13 mouse cellular contexts compared by ENCODE assay signal in the genomic region with DNA sequence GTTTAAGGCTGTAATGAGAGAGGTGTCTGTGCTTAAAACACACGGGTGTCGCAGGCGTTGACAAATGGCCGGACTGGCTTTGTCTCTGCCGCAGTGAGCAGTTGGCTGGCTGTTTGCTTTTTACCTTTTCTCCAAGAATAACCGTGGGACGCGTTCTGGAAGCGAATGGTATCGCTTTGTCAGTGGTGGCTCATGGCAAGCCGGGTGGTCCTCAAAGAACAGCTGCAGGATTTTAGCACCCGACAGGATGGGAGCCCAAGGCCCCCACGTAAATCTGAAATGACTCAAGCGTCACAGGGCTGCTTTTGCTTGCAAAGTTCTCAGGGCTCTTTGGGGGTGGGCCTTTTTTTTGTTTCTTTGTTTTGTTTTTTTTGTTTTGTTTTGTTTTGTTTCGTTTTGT.
A peak's percentile ranks its signal among the peaks of the same experiment; 100 is the strongest.
DNase-seq lines count a peak whose midpoint lies in the region; ATAC-seq and TF ChIP-seq lines count a peak whose summit lies in the region.
"Had no signal": no experiment of that assay in that cellular context is flagged by ENCODE, and none has a peak within 500 bp of the region (broad histone marks: within the 10 kb centered on the region; RNA-seq: fewer than 3 reads in every experiment).

No protein-coding gene starts in this region.

- H3K27me3 ChIP-seq in embryonic facial prominence, embryonic 11.5 days (ENCODE audit: control insufficient read depth, insufficient read depth, low read length), result no peaks in the 10 kb centered on the region
- no peaks in the 10 kb centered on the region for H3K27me3 ChIP-seq in embryonic facial prominence, embryonic 10.5 days (replicated peaks; ENCODE audit: low read depth, poor library complexity, severe bottlenecking)
- no peaks in the 10 kb centered on the region for H3K27me3 ChIP-seq in midbrain, embryonic 16.5 days (ENCODE audit: control insufficient read depth, insufficient read depth, low read depth, low read length)
- H3K27me3 ChIP-seq in midbrain, embryonic 13.5 days, result no peaks in the 10 kb centered on the region
- no peaks in the 10 kb centered on the region for H3K27me3 ChIP-seq in stomach, postnatal 0 days (ENCODE audit: control insufficient read depth, insufficient read depth, low read length)

- H3K36me3 ChIP-seq in embryonic facial prominence, embryonic 11.5 days (replicated peaks; ENCODE audit: control insufficient read depth, insufficient read depth, low read depth, low read length), result no peaks in the 10 kb centered on the region
- no peaks in the 10 kb centered on the region for H3K36me3 ChIP-seq in embryonic facial prominence, embryonic 10.5 days (replicated peaks)
- H3K36me3 ChIP-seq in midbrain, embryonic 16.5 days (ENCODE audit: control insufficient read depth, insufficient read depth, low read length), result no peaks in the 10 kb centered on the region
- no peaks in the 10 kb centered on the region for H3K36me3 ChIP-seq in midbrain, embryonic 13.5 days
- no peaks in the 10 kb centered on the region for H3K36me3 ChIP-seq in stomach, postnatal 0 days (ENCODE audit: control insufficient read depth, insufficient read depth, low read length)

- no peak for TF ChIP-seq CTCF in stomach, postnatal 0 days (IDR thresholded peaks at IDR 0.05; ENCODE audit: low read depth)

- no peak for ATAC-seq in embryonic facial prominence, embryonic 11.5 days (replicated peaks; ENCODE audit: insufficient number of reproducible peaks, low FRiP score, low TSS enrichment, low read depth)
- ATAC-seq in midbrain, embryonic 16.5 days, result no peak
- no peak for ATAC-seq in midbrain, embryonic 13.5 days
- ATAC-seq in stomach, postnatal 0 days (ENCODE audit: low FRiP score, low TSS enrichment), result no peak

- WGBS in embryonic facial prominence, embryonic 11.5 days, result 73% methylated on average over 15 of the region's 15 CpGs
- 80% methylated on average over 15 of the region's 15 CpGs for WGBS in embryonic facial prominence, embryonic 10.5 days
- 62% methylated on average over 15 of the region's 15 CpGs for WGBS in midbrain, embryonic 16.5 days
- 63% methylated on average over 15 of the region's 15 CpGs for WGBS in midbrain, embryonic 13.5 days
- WGBS in stomach, postnatal 0 days, result 16% methylated on average over 15 of the region's 15 CpGs

- no peak overlapping the region for H3K4me2 ChIP-seq in embryonic facial prominence, embryonic 11.5 days (ENCODE audit: low read depth, low read length)
- no peak overlapping the region for H3K4me2 ChIP-seq in midbrain, embryonic 16.5 days (ENCODE audit: low read length)
- H3K4me2 ChIP-seq in midbrain, embryonic 13.5 days (replicated peaks), result no peak overlapping the region
- H3K4me2 ChIP-seq in stomach, postnatal 0 days (replicated peaks; ENCODE audit: low read depth), result peak overlapping the region; percentile 35

- no peak overlapping the region for H3K4me3 ChIP-seq in embryonic facial prominence, embryonic 11.5 days (ENCODE audit: low read depth, low read length)
- no peak overlapping the region for H3K4me3 ChIP-seq in embryonic facial prominence, embryonic 10.5 days
- H3K4me3 ChIP-seq in midbrain, embryonic 16.5 days (ENCODE audit: low read depth, low read length), result no peak overlapping the region
- H3K4me3 ChIP-seq in midbrain, embryonic 13.5 days (replicated peaks), result no peak overlapping the region
- no peak overlapping the region for H3K4me3 ChIP-seq in stomach, postnatal 0 days (ENCODE audit: low read depth, low read length)
- H3K4me3 ChIP-seq: left cerebral cortex, adult 2 months had no signal

- DNase-seq in embryonic facial prominence, embryonic 11.5 days (ENCODE audit: low spot score), result no peak
- no peak for DNase-seq in embryonic facial prominence, embryonic 10.5 days (ENCODE audit: low spot score)
- peak; percentile 31 for DNase-seq in kidney, postnatal 14 days
- DNase-seq in stomach, postnatal 0 days (ENCODE audit: low spot score), result no peak
- DNase-seq in adrenal gland, postnatal 25 days, result no peak
- DNase-seq in spleen, postnatal 4 days (ENCODE audit: low spot score in 2 of 2), result no peak
- DNase-seq: adrenal gland, adult 2 months; cerebellum, adult 9-10 months; heart, postnatal 36 days; lung, postnatal 4 days had no signal

- H3K27ac ChIP-seq in embryonic facial prominence, embryonic 11.5 days (replicated peaks; ENCODE audit: low read depth, low read length), result no peak overlapping the region
- no peak overlapping the region; the same call in 1 of the 2 replicates for H3K27ac ChIP-seq in embryonic facial prominence, embryonic 10.5 days (replicated peaks)
- H3K27ac ChIP-seq in midbrain, embryonic 16.5 days (ENCODE audit: low read length), result 0 out of 2 replicates have a peak overlapping the region, but pooled peaks have one; percentile 20
- no peak overlapping the region for H3K27ac ChIP-seq in midbrain, embryonic 13.5 days
- H3K27ac ChIP-seq in stomach, postnatal 0 days (replicated peaks), result no peak overlapping the region
- H3K27ac ChIP-seq: left cerebral cortex, adult 2 months had no signal

- no peaks in the 10 kb centered on the region for H3K4me1 ChIP-seq in embryonic facial prominence, embryonic 11.5 days (ENCODE audit: control insufficient read depth, insufficient read depth, low read length)
- peaks cover 19% of the 10 kb centered on the region for H3K4me1 ChIP-seq in embryonic facial prominence, embryonic 10.5 days
- H3K4me1 ChIP-seq in midbrain, embryonic 16.5 days (ENCODE audit: control insufficient read depth, insufficient read depth, low read length), result no peaks in the 10 kb centered on the region
- H3K4me1 ChIP-seq in midbrain, embryonic 13.5 days (replicated peaks), result 0 out of 2 replicates have a peak, but pooled peaks cover 4% of the 10 kb centered on the region
- H3K4me1 ChIP-seq in stomach, postnatal 0 days (replicated peaks; ENCODE audit: control insufficient read depth, insufficient read depth), result no peaks in the 10 kb centered on the region

- H3K9me3 ChIP-seq in embryonic facial prominence, embryonic 11.5 days (replicated peaks; ENCODE audit: control insufficient read depth, low read length), result no peaks in the 10 kb centered on the region
- H3K9me3 ChIP-seq in embryonic facial prominence, embryonic 10.5 days, result no peaks in the 10 kb centered on the region
- H3K9me3 ChIP-seq in midbrain, embryonic 16.5 days (replicated peaks; ENCODE audit: control insufficient read depth, low read length, poor library complexity, severe bottlenecking), result no peaks in the 10 kb centered on the region
- no peaks in the 10 kb centered on the region for H3K9me3 ChIP-seq in midbrain, embryonic 13.5 days
- H3K9me3 ChIP-seq in stomach, postnatal 0 days (ENCODE audit: control insufficient read depth, low read length), result no peaks in the 10 kb centered on the region

- H3K9ac ChIP-seq in embryonic facial prominence, embryonic 11.5 days (replicated peaks; ENCODE audit: low read length), result peak overlapping the region; percentile 25; the same call in 1 of the 2 replicates
- H3K9ac ChIP-seq in midbrain, embryonic 16.5 days (ENCODE audit: low read depth, low read length), result no peak overlapping the region
- no peak overlapping the region for H3K9ac ChIP-seq in midbrain, embryonic 13.5 days (replicated peaks)
- H3K9ac ChIP-seq in stomach, postnatal 0 days (ENCODE audit: low read length), result no peak overlapping the region

- TF ChIP-seq EP300 in stomach, postnatal 0 days (optimal IDR thresholded peaks at IDR 0.05), result no peak
